Mouse (Mus musculus): ENCODE data around the gene Abcd3. TPM values are rescaled to one million over a fixed set of nuclear protein-coding genes. Genes with fewer than 3 reads are reported as not detected.

Gene Abcd3
- total RNA-seq, 1 experiment, result 21.6 TPM

- H3K4me1 ChIP-seq (ENCODE audit: control insufficient read depth in 2 of 2, insufficient read depth in 2 of 2, low read length in 2 of 2, poor library complexity in 1 of 2), result no peaks in the 10 kb centered on the region
- in situ Hi-C loops (cut with MboI; ENCODE audit: low sequenced_read_pairs in 2 of 2, unreplicated experiment in 2 of 2), result no loop called here
- H3K27ac ChIP-seq (ENCODE audit: insufficient read depth, low read depth, low read length, poor library complexity, severe bottlenecking), result no peak overlapping the region
- no peak overlapping the region for H3K9ac ChIP-seq (ENCODE audit: insufficient read depth, low read depth, low read length, poor library complexity, severe bottlenecking)
- no peak for TF ChIP-seq ZC3H11A (IDR thresholded peaks at IDR 0.05; ENCODE audit: borderline replicate concordance, low read depth, low read length)
- no peaks in the 10 kb centered on the region for H3K9me3 ChIP-seq (ENCODE audit: control insufficient read depth, insufficient read depth, low read depth, low read length)
- DNase-seq (ENCODE audit: low read depth, low spot score), result no peak
- H3K4me3 ChIP-seq (ENCODE audit: insufficient read depth in 1 of 2, low read depth in 1 of 2, low read length in 2 of 2, poor library complexity in 1 of 2, severe bottlenecking in 1 of 2), result no peak overlapping the region
- no peaks in the 10 kb centered on the region for H3K36me3 ChIP-seq (ENCODE audit: control insufficient read depth, insufficient read depth, low read length, poor library complexity, severe bottlenecking)
These were observed 99.2 kb downstream of the Abcd3 start for GRCm38 (mm10) chr3:121715741-121716459.

- DNase-seq (ENCODE audit: low read depth, low spot score), result no peak
- Histone ChIP-seq H3K9ac (ENCODE audit: insufficient read depth, low read depth, low read length, poor library complexity, severe bottlenecking) (no peak overlapping the region), H3K9me3 (ENCODE audit: control insufficient read depth, insufficient read depth, low read depth, low read length) (no peaks in the 10 kb centered on the region), H3K36me3 (ENCODE audit: control insufficient read depth, insufficient read depth, low read length, poor library complexity, severe bottlenecking) (no peaks in the 10 kb centered on the region), H3K27ac (ENCODE audit: insufficient read depth, low read depth, low read length, poor library complexity, severe bottlenecking) (no peak overlapping the region), H3K4me3 (ENCODE audit: insufficient read depth in 1 of 2, low read depth in 1 of 2, low read length in 2 of 2, poor library complexity in 1 of 2, severe bottlenecking in 1 of 2) (no peak overlapping the region), H3K4me1 (ENCODE audit: control insufficient read depth in 2 of 2, insufficient read depth in 2 of 2, low read length in 2 of 2, poor library complexity in 1 of 2) (no peaks in the 10 kb centered on the region)
- in situ Hi-C loops (cut with MboI; ENCODE audit: low sequenced_read_pairs in 2 of 2, unreplicated experiment in 2 of 2), result no loop called here
- no peak for TF ChIP-seq HCFC1 (IDR thresholded peaks at IDR 0.05; ENCODE audit: borderline replicate concordance, insufficient read depth, low read length)
These were observed 99.8 kb downstream of the Abcd3 start for GRCm38 (mm10) chr3:121715336-121715735.

DNA sequence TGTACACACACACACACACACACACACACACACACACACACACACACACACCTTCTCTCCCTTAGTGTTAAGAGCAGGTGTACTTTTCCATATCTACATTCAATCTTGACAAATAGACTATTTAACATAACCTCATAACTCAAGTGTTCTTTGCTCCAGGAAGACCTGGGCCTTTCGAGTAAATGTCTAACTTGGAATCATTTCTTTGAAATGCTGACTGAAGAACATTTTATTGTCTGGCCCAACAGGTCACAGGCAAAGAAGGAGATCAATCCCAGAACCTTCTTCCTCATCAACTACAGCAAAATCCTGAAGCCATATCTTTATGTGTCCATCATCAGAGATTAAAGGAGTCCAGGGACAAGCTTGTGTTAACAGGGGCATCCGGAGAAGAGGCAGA is 100.6 kb downstream of the Abcd3 start:
- no peak for DNase-seq (ENCODE audit: low read depth, low spot score)
- H3K9me3 ChIP-seq (ENCODE audit: control insufficient read depth, insufficient read depth, low read depth, low read length), result no peaks in the 10 kb centered on the region
- H3K4me3 ChIP-seq (ENCODE audit: insufficient read depth in 1 of 2, low read depth in 1 of 2, low read length in 2 of 2, poor library complexity in 1 of 2, severe bottlenecking in 1 of 2), result no peak overlapping the region
- no peak overlapping the region for H3K27ac ChIP-seq (ENCODE audit: insufficient read depth, low read depth, low read length, poor library complexity, severe bottlenecking)
- no peak overlapping the region for H3K9ac ChIP-seq (ENCODE audit: insufficient read depth, low read depth, low read length, poor library complexity, severe bottlenecking)
- no peak for TF ChIP-seq CHD2 (IDR thresholded peaks at IDR 0.05; ENCODE audit: low read depth, low read length)
- TF ChIP-seq HCFC1 (IDR thresholded peaks at IDR 0.05; ENCODE audit: borderline replicate concordance, insufficient read depth, low read length), result no peak
- TF ChIP-seq ZNF384 (IDR thresholded peaks at IDR 0.05; ENCODE audit: low read depth, low read length), result no peak
- no peak for TF ChIP-seq MAFK (IDR thresholded peaks at IDR 0.05; ENCODE audit: insufficient read depth, low read depth, low read length)
- TF ChIP-seq ZC3H11A (IDR thresholded peaks at IDR 0.05; ENCODE audit: borderline replicate concordance, low read depth, low read length), result no peak
- in situ Hi-C loops (cut with MboI; ENCODE audit: low sequenced_read_pairs in 2 of 2, unreplicated experiment in 2 of 2), result no loop called here
- no peaks in the 10 kb centered on the region for H3K4me1 ChIP-seq (ENCODE audit: control insufficient read depth in 2 of 2, insufficient read depth in 2 of 2, low read length in 2 of 2, poor library complexity in 1 of 2)
- H3K36me3 ChIP-seq (ENCODE audit: control insufficient read depth, insufficient read depth, low read length, poor library complexity, severe bottlenecking), result no peaks in the 10 kb centered on the region

- no peak overlapping the region for H3K9ac ChIP-seq (ENCODE audit: insufficient read depth, low read depth, low read length, poor library complexity, severe bottlenecking)
These were observed 101.3 kb downstream of the Abcd3 start for GRCm38 (mm10) chr3:121713816-121714215.

GRCm38 (mm10) chr3:121713151-121713701 is 101.9 kb downstream of the Abcd3 start:
- no peak overlapping the region for H3K4me3 ChIP-seq (ENCODE audit: insufficient read depth in 1 of 2, low read depth in 1 of 2, low read length in 2 of 2, poor library complexity in 1 of 2, severe bottlenecking in 1 of 2)
- DNase-seq (ENCODE audit: low read depth, low spot score), result no peak
- in situ Hi-C loops (cut with MboI; ENCODE audit: low sequenced_read_pairs in 2 of 2, unreplicated experiment in 2 of 2), result no loop called here
- TF ChIP-seq CHD2 (IDR thresholded peaks at IDR 0.05; ENCODE audit: low read depth, low read length) (no peak), MAFK (IDR thresholded peaks at IDR 0.05; ENCODE audit: insufficient read depth, low read depth, low read length) (peak; percentile 92)
- H3K9ac ChIP-seq (ENCODE audit: insufficient read depth, low read depth, low read length, poor library complexity, severe bottlenecking), result no peak overlapping the region
- H3K27ac ChIP-seq (ENCODE audit: insufficient read depth, low read depth, low read length, poor library complexity, severe bottlenecking), result no peak overlapping the region
- H3K4me1 ChIP-seq (ENCODE audit: control insufficient read depth in 2 of 2, insufficient read depth in 2 of 2, low read length in 2 of 2, poor library complexity in 1 of 2), result no peaks in the 10 kb centered on the region
- H3K9me3 ChIP-seq (ENCODE audit: control insufficient read depth, insufficient read depth, low read depth, low read length), result no peaks in the 10 kb centered on the region
- H3K36me3 ChIP-seq (ENCODE audit: control insufficient read depth, insufficient read depth, low read length, poor library complexity, severe bottlenecking), result no peaks in the 10 kb centered on the region

More at GRCm38 (mm10) chr3:121713816-121714215, 101.3 kb downstream of the Abcd3 start:
- Histone ChIP-seq H3K27ac (ENCODE audit: insufficient read depth, low read depth, low read length, poor library complexity, severe bottlenecking) (no peak overlapping the region), H3K9me3 (ENCODE audit: control insufficient read depth, insufficient read depth, low read depth, low read length) (no peaks in the 10 kb centered on the region), H3K4me1 (ENCODE audit: control insufficient read depth in 2 of 2, insufficient read depth in 2 of 2, low read length in 2 of 2, poor library complexity in 1 of 2) (no peaks in the 10 kb centered on the region), H3K4me3 (ENCODE audit: insufficient read depth in 1 of 2, low read depth in 1 of 2, low read length in 2 of 2, poor library complexity in 1 of 2, severe bottlenecking in 1 of 2) (no peak overlapping the region), H3K36me3 (ENCODE audit: control insufficient read depth, insufficient read depth, low read length, poor library complexity, severe bottlenecking) (no peaks in the 10 kb centered on the region)
- no peak for TF ChIP-seq ZC3H11A (IDR thresholded peaks at IDR 0.05; ENCODE audit: borderline replicate concordance, low read depth, low read length)
- TF ChIP-seq MAFK (IDR thresholded peaks at IDR 0.05; ENCODE audit: insufficient read depth, low read depth, low read length), result no peak
- TF ChIP-seq CHD2 (IDR thresholded peaks at IDR 0.05; ENCODE audit: low read depth, low read length), result no peak
- no peak for TF ChIP-seq HCFC1 (IDR thresholded peaks at IDR 0.05; ENCODE audit: borderline replicate concordance, insufficient read depth, low read length)
- TF ChIP-seq ZNF384 (IDR thresholded peaks at IDR 0.05; ENCODE audit: low read depth, low read length), result no peak
- in situ Hi-C loops (cut with MboI; ENCODE audit: low sequenced_read_pairs in 2 of 2, unreplicated experiment in 2 of 2), result no loop called here
- DNase-seq (ENCODE audit: low read depth, low spot score), result no peak

Measured in ES-E14 (cell line).